Mouse (Mus musculus): Measurements from ENCODE around the gene Psmg3. TPM values are rescaled to one million over a fixed set of nuclear protein-coding genes. Genes with fewer than 3 reads are reported as not detected.

The Psmg3 gene
- 10 to 100 TPM; 16.7 to 20.2 (median 19.1) TPM for total RNA-seq (2022)

- peak; percentile 77 to 98 for DNase-seq (ENCODE audit: low spot score in 2 of 2)
Measured at GRCm38 (mm10) chr5:139826357-139827055, at the start of gene Psmg3, which contains the start of gene Gm26938. Psmg3 (minus strand) TSS chr5:139826885. Gm26938 (minus strand) TSS chr5:139826407.

GRCm38 (mm10) chr5:139871526-139871925 lies 44.8 kb upstream of the Psmg3 start:
- no peak for DNase-seq (ENCODE audit: low spot score in 2 of 2)

- no peak for DNase-seq (ENCODE audit: low spot score in 2 of 2)
Measured at GRCm38 (mm10) chr5:139870886-139871285, 44.2 kb upstream of the Psmg3 start.

GRCm38 (mm10) chr5:139862759-139863158 lies 36.1 kb upstream of the Psmg3 start:
- DNase-seq (ENCODE audit: low spot score in 2 of 2) = no peak

GRCm38 (mm10) chr5:139860328-139861104 lies 33.8 kb upstream of the Psmg3 start:
- DNase-seq (ENCODE audit: low spot score in 2 of 2) = no peak

GRCm38 (mm10) chr5:139849626-139850320 lies 23.1 kb upstream of the Psmg3 start:
- no peak for DNase-seq (ENCODE audit: low spot score in 2 of 2)

- DNase-seq (ENCODE audit: low spot score in 2 of 2) = no peak
Measured at GRCm38 (mm10) chr5:139839142-139839541, 12.5 kb upstream of the Psmg3 start.

- DNase-seq (ENCODE audit: low spot score in 2 of 2) = no peak
Measured at GRCm38 (mm10) chr5:139838476-139838892, 11.8 kb upstream of the Psmg3 start.

- DNase-seq (ENCODE audit: low spot score in 2 of 2) = no peak
Measured at GRCm38 (mm10) chr5:139835706-139836105, 9.0 kb upstream of the Psmg3 start.

GRCm38 (mm10) chr5:139832125-139832524 lies 5.4 kb upstream of the Psmg3 start:
- no peak for DNase-seq (ENCODE audit: low spot score in 2 of 2)

- no peak for DNase-seq (ENCODE audit: low spot score in 2 of 2)
Measured at GRCm38 (mm10) chr5:139830734-139831133, 4.0 kb upstream of the Psmg3 start.

GRCm38 (mm10) chr5:139829384-139829783 lies 2.7 kb upstream of the Psmg3 start:
- peak in 1 of 2 experiments; percentile 50 for DNase-seq (ENCODE audit: low spot score in 2 of 2)

GRCm38 (mm10) chr5:139827593-139827992 lies 908 bp upstream of the Psmg3 start:
- DNase-seq (ENCODE audit: low spot score in 2 of 2) = no peak

- DNase-seq (ENCODE audit: low spot score in 2 of 2) = no peak
Measured at GRCm38 (mm10) chr5:139825947-139826346, 738 bp downstream of the Psmg3 start.

- DNase-seq (ENCODE audit: low spot score in 2 of 2) = no peak
Measured at GRCm38 (mm10) chr5:139824531-139824930, 2.2 kb downstream of the Psmg3 start.

GRCm38 (mm10) chr5:139821466-139822459 lies 4.9 kb downstream of the Psmg3 start:
- no peak for DNase-seq (ENCODE audit: low spot score in 2 of 2)

GRCm38 (mm10) chr5:139819538-139820181 lies 7.0 kb downstream of the Psmg3 start, which contains the start of gene Tmem184a:
Tmem184a (minus strand) TSS chr5:139819917.
- no peak for DNase-seq (ENCODE audit: low spot score in 2 of 2)

- no peak for DNase-seq (ENCODE audit: low spot score in 2 of 2)
Measured at GRCm38 (mm10) chr5:139818801-139819200, 7.9 kb downstream of the Psmg3 start.

- no peak for DNase-seq (ENCODE audit: low spot score in 2 of 2)
Measured at GRCm38 (mm10) chr5:139818056-139818455, 8.6 kb downstream of the Psmg3 start.

- DNase-seq (ENCODE audit: low spot score in 2 of 2) = no peak
Measured at GRCm38 (mm10) chr5:139817292-139817691, 9.4 kb downstream of the Psmg3 start.
